Mouse (Mus musculus) right cerebral cortex, postnatal 25 days (tissue): ENCODE measurements around the gene Tgfbr3.

Experiments used
- DNase-seq: peaks from one replicate; pipeline ENCODE4 v3.0.0; 2022

Tgfbr3 gene

DNA sequence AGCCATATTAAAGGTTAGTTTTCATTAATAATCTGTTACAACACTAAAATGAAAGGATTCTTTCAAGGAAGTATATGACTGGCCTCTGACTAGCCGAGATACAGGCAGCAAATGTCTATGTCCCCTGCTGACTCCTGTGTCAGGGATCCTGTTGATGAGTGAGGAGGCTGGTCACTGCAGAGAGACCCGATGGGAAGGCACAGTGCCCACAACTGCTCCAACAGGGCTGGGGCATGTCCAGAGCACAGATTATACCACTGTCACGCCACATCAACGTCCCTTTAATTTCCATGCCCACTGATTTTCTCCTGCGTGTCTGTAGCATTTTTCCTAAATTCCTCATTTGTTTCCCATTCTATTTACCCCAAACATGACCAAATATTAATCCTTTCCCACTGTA lies 146.0 kb downstream of the Tgfbr3 start:
- no peak for DNase-seq

DNA sequence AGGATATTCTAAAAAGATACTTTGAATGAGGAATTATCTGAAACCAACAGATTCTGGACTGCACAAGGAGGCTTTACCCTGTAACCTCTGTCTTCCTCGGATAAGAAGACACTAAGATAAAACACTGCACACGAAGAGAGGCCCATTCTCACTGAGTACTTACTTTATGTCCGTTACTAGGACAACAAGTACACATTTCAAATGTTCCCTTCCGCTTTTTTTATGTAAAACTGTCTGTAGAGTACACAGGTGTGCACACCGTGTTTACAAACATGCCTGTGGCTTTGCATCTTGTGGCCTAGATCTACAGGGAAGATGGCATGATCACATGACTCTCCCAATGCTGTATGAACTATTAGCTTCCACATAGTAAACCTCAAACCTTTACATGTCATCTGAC lies 146.6 kb downstream of the Tgfbr3 start:
- no peak for DNase-seq

DNA sequence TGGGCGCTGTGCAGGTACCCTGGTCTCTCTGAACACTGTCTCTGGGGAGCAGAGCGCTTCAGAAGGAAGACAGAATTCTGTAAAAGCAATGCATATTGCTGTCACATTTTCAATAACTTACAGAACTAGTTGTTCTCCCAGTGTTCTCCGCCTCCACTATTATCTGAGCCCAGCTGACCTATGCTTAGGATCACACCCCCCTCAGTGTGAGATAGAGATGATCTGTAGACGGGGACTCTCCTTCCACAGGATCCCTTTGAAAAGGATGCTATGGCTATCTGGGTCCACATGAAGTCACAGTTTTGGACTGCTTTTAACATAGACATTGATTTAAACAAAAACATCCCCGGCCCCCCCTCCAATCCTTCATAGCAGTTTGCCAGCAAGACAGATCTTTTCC lies 148.1 kb downstream of the Tgfbr3 start:
- no peak for DNase-seq

DNA sequence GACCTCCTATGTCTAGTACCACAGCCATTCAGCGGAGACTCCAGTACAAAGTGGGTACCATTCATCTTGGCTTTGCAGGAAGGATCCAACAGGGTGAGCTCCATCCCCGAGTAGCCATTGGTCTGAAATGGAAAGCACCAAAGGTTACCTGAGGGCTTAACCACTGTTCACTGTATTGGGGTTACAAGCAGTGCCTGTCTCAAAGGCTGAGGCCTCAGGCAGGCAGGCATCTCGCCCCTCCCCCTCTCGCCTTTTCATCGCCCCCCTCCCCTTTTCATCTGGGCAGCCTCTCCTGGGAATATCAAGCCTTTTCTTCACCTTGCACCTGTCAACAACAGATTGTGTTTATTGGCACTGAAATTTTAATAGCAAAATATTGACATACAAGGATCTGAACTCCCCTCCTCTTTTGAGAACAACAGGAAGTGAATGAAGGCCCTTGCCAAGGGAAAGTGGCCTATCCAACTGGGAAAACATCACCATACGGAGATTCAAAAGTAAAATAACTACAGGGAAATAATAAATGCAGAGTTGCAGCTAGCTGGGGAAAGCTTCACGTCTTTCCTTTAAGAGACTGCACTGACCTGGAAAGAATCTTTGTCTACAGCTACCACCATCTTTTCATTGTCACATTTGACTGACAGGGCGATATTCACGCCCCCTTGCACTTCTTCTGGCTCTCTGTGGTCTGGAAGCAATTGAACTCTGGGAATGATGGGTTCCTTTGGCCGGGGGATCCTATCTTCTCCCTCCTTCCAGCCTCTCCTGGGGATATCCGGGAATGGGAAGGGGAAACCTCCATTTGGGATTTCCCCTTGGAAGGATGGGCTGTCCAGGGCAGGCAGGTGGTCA lies 149.4 kb downstream of the Tgfbr3 start:
- no peak for DNase-seq

DNA sequence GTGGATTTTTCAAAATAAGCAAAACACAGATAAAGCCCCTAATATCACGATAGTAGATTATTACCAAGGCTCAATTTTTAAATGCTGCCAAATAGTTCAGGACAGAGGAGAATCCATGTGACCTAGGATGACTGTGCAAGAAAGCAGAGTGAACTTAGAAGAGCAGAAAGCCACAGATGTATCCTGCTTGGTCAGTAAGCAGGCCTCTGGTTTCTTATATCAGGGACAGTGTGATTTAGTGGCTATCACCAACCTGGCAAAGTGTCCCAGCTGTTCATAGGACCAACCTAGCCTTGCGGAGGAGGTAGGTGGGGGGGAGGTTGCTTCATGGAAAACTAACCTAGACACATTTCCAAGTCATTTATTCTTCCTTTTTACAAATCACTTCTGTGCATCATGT lies 156.1 kb downstream of the Tgfbr3 start:
- no peak for DNase-seq

DNA sequence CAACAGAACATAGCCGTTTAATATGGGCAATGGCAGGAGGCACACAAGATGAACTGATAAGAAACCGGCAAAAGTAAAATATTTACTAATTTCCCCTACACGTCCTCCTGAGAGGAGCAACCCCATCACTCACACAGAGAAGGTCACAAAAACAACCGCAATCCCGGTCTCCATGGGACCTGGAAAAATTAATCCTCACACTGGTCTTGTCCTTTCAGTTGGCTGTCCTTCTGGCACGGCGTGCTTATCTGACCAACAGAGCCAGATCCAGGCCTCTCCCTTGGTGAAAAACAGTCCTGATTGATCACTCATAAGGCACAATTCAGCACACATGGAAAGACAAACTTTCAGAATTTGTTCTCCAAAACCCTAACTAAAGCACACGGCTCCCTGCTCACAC lies 157.2 kb downstream of the Tgfbr3 start:
- no peak for DNase-seq

DNA sequence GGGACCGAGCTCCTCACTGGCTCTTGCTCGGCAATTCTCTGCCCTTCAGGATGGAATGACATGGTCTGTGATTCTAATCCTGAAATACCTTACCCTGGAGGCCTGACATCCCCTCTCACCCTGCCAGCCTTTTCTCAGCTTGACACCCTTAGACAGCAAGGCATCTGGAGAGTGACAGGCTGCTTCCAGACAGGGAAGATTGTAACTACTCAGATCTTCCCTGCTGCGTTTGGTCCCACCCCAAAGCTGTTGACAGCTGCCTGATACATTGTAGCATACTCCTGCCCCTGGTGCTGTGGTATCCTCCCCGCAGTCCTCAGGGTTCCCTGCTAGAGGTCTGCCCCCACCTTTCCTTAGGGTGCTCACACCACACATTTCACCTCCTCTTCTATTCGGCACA lies 160.1 kb downstream of the Tgfbr3 start:
- DNase-seq: no peak

DNA sequence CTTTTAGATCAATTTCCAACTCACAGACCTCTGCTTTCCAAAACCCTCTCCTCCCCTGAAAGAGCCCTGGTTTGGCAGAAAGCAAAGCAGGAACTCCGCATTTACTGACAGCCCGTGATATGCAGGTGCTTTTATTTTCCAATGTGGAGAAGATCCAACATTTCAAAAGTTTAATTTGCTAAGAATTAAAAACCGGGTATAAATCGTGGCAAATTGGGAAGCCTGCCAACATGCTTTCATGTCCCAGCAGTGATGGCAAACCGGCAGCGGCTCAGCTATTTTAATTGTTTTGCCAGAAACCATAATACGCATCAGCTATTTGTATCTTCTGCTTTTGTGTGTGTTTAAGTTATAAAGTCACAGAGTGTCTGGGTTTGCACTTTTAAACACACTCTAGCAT lies 162.9 kb downstream of the Tgfbr3 start:
- DNase-seq: no peak

DNA sequence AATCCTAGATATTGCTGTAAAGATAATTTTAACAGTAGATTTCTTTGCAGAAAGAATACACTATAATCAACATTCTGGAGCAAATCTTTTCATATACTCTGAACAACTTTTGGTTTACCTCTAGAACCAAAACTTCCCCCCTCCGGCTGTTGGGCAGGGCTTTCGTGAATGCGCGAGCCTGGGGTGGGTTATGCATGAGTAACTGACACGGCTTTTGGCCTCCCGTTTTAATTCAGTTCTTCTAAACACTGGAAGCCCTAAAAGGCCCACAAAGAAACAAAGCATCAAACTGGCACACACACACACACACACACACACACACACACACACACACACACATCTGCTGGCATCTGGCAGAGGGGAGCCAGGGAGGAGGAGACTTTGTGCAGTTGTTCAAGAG lies 164.3 kb downstream of the Tgfbr3 start:
- DNase-seq: no peak

DNA sequence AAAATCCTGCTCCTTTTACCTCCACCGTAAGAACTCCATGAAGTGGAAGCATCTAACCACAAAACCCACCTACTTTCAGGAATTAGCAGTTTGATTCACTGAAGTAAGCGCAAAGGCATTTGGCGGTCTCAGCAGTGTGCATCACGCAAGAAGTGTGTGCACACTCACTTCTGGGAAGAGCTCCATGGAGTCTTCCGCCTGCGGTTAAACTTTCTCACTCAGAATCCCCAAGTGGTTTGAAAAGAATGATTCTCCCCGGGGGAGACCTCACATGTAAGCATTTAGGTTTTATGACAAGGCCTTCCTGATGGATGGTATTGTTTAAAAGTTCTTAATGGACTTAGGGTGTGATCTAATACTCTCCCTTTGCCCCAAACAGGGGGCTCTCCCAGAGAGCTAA lies 164.9 kb downstream of the Tgfbr3 start:
- no peak for DNase-seq

DNA sequence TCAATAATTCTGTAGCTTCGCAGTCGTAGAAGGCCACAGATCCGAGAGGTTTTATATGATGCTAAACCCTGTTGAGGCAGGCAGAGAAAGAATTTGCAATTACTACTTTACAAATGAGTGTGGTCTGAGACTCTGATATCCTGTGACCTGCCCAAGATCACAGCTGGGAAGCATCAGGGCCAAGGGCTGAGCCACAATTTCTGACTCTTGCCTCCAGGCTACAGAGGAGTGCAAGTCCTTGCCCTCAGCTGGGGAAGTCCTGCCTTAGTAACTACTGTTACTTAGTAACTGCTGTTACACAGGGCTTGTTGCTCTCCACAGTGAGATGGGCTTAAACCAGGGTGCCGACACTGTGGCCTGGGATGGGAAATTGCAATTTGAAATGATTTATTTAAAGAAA lies 166.8 kb downstream of the Tgfbr3 start:
- no peak for DNase-seq

DNA sequence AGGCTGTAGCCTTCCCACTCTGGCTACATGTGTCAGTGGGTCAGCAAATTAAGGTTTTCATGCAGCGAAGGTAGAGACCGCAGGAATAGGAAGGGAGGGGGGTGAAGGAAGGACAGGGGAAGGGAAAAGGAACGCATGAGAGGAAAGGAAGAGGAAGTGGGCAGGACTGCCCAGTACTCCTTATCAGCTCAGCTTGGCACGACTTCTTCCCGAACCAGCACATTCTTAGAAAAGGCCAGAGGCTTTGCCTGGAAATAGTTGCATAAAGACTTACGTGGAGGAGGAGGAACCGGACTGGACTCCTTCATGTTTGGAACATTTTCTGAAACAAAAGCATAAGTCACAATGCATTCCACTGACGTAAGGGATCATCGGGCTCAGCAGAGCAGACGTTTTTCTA lies 168.3 kb downstream of the Tgfbr3 start:
- DNase-seq: no peak

DNA sequence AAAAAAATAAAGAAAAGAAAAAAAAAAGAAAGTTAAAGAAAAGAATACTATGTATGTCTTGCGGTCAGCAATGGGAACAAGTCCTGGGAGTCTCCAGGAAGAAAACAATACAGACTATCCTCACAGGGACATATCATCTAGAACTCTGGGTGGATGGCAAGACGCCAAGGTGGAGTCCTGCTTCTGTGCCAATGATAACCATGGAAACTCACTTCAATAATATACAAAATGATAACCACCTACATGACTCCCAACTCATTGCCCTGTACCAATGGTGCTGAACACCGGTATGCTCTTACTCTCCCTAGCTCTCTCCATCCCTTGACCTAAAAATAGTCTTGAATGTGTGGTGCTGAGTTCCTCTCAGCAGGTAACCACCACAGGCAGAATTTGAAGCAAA lies 168.8 kb downstream of the Tgfbr3 start:
- no peak for DNase-seq

DNA sequence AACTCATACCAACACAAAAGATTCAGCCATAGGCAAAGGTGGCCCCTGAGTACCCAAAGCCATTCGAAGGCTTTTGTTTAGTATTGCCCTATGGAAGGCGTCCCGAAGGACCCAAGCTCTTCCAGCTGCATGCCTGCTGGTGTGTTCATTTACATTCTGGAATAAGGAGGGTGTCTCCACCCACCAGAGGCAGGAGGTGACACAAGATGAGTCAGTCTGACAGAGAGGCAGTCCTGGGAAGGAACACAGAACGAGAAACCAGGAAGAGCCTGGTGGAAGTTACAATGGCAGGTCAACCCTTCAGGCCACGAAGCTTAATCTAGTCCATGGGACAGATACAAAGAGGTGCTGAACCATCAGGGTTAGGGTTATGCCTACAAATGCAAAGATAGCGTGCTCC lies 169.5 kb downstream of the Tgfbr3 start:
- DNase-seq: no peak

DNA sequence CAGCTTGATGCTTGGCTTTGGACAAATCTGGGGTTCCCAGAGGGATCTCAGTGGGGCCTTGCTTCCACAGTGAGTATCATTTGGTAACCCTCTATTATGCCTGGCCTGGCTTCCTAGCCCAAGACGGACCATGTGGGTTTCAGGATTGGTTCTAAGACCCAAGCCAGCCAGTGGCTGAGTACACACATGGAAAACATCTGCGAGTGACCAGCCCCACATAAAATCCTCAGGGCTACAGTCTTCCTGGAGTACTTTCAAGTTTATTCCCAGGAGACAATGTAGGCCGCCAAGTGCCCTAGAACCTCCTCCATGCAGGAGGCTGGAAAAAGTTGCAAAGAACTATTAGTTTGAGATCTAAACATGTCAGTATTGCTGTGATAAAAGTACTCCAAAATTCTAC lies 172.6 kb downstream of the Tgfbr3 start:
- DNase-seq: no peak

DNA sequence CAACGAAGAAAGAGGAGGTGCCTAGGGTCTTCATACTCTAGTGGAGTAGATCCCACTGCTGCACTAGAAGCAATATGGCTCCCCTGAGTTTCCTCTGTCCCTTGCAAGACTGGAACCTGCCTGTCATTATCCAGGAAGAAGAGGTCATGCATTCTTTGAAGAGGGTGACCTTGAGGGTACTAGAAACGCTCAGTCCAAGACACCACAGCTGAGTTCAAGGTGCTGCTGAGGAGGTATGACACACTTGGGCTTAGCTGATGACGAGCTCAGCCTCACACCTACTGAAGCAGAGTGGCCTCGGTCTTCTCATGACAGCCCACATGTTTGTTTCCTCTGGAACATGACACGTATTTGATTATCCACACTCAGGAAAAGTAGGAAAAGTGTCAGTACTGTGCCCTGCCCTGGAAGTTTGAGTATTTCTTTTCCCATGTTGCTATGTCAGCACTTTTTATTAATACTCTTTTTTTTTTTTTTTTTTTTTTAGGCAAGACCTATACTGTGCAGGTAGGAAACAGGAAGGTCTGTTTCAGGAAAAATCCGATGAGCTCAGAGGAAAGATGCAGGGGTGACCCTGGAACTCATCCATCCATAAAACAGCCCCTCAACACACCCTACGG lies 176.7 kb downstream of the Tgfbr3 start:
- no peak for DNase-seq

DNA sequence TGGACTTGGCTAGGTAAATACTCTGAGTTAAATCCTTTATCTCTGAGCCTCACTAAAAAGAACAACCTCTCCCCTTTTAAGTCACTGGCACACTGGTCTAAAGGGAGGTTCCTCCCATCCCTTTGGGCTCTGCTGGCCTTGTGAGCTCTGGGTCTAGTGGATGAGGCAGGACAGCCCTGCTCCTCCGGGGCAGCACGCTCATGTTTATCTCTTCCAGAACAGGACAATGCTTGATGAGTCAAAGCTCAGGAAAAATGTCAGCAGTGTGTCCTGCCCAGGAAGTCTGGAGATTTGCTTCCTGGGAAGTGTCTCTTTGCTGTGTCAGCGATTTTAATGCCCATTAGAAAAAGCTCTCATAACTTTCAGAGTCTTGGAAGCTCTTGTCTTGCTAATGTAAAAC lies 177.6 kb downstream of the Tgfbr3 start:
- no peak for DNase-seq

DNA sequence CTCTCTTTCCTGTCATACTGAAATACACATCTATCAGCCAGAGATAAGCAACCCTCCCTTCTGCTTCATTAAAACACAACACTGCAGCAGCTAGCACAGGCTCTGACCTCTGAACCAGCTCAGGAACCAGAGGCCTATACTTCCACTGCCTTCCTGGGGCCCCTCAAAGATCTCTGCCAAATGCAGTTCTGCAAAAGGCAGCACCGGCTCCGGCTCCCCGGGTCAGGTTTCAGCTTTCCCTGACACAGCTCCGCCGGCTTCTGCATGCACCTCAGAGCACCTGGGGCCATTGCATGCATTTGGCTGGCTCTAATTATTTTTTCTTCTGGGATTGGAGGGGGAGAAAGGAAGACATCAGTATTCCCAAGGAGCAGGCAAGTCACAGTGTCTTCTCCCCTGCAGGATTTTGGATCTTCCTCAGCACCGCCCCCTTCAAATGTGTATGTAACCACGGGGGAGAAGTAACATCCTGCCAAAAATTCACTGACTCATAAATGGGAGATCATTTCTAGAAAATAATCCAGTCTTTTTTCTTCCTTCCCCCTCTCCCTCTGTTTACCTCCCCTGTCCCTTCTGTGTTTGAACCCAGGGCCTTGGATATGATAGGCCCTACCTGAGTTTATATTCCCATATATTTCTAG lies 178.4 kb downstream of the Tgfbr3 start:
- peak; percentile 35 for DNase-seq

DNA sequence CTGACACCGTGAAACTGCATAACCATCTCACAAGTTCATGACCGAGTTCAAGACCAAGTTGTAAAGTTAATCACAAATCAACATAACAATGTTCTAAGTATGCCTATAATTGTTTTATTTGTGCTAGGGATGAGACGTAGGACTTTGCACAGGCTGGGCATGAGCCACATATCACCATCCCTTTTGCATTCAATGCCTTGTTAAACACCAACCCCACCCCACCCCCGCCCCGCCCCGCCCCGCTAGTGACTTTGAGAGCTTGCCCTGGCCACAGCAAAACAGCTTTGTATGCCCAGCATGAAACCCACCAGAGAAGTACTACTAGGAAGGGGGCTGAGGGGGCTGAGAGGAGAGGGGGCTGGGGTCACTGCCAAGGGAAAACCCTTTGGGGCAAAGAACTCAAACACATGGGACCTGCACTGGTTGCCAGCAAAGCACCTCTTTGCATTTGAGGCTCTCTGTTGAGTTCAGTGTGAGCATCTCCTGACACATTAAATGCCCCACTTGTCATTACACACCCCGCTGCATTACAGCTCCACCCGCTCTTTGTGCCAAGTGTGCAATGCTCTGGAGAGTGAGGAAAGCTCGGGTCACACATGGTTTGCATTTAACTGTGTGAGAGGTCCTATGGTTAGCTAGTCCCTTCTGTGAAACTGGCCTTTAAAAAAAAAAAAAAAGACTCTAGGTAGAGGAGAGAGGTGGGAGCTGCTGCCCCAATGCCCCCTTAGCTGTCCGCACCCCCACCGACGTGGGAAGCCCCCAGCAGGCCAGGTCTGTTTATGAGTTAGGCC lies 179.1 kb downstream of the Tgfbr3 start:
- no peak for DNase-seq

DNA sequence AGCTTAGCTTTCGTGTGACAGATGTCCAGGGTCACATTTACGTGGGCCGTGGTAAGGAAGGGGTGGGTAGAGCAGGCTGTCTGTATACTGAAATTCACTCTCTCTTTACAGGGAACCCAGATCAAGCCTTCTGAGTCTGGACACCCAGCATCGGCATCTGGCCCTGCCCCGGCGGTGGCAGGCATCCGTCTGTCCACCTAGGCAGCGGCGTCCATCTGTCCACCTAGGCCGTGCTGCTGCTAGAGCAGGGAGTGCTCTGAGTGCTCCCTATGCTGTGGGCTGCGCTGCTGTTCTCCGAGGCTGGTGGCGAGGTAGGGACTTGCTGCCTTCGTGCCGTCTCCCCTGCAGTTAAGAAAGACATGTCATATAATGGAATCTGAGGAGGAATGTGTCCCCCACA lies 180.0 kb downstream of the Tgfbr3 start:
- no peak for DNase-seq

DNA sequence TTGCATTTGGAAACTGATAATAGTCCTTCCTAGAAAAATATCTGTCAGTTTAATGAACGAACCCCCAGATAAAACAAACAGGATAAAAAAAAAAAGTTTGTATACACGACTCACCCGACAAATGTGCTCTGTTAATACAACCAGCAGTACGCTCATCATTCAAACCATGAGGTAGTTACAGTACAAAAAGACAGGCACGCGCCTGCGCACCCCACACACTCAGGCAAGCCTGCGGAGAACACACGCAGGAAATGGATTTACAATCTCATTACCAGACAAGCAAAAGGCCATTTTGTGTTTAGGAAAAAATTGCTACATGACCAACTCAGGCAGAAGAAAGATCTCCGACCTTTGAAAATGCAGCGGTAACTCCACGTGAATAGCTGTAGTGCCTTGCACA lies 182.6 kb downstream of the Tgfbr3 start:
- DNase-seq: no peak

DNA sequence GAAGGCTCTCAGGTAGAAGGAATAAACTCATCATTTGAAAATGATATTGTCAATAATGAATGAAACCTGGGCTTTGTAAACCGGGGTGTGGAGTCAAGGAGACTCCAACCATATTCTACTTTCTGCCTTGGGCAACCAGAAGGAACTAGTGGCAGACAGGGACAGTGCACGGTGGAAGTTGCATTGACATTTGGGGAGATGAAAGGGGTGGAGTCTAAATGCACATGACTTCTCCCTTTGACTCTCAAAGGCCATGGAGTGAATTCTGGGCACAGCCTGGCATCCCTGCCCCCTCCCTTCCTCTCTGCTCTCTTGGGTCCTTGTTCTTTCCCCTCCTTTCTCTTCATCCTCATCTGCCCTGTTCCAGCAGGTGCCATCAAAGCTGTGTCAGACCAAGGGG lies 183.3 kb downstream of the Tgfbr3 start:
- DNase-seq: no peak

DNA sequence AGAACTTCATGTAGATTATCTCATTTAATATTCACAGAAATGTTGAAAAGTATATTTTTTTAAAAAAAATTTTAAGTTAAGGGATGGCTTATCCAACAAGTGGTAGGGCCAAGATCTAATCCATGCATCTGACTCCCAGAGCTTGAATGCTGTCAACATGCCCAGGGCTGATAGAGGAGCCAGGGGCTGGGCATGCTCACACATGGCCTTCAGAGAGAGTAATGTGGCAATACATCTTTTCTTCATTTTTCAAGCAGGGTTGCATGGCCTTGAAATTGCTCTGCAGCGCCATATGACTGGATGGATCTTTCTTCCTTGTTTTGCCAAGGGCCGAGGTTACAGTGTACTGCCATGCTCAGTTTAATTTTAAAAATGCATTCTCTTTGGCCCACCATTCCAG lies 185.8 kb downstream of the Tgfbr3 start:
- DNase-seq: no peak

DNA sequence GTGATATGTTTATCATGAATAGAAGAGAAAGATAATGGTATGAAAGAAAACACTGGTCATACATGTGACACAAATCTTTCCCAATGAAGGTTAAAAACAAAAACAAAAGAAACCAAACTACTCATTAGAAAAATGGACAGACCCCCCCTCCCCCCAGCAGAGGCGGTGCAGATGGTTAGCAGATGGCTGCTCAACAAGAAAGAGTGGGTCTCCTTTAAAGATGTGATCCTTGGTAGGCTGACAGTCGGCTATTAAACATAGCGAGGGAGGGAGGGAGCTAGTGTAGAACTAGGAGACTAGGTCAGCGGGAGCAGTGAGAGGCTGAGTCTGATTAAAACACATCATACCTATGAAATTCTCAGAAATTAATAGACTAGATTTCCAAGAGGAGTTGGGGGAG lies 186.5 kb downstream of the Tgfbr3 start:
- DNase-seq: no peak
